Mouse (Mus musculus): ENCODE data around the gene Eef2. TPM values are rescaled to one million over a fixed set of nuclear protein-coding genes. Genes with fewer than 3 reads are reported as not detected.
A peak's percentile ranks its signal among the peaks of the same experiment; 100 is the strongest.
"Not testable (repeated sequence)": the region's sequence is repeated elsewhere in the genome, so short reads cannot be mapped to it uniquely, and the experiment has no call there.

The Eef2 gene
- polyA plus RNA-seq, 1 experiment from 2014 or later = 592 TPM

DNA sequence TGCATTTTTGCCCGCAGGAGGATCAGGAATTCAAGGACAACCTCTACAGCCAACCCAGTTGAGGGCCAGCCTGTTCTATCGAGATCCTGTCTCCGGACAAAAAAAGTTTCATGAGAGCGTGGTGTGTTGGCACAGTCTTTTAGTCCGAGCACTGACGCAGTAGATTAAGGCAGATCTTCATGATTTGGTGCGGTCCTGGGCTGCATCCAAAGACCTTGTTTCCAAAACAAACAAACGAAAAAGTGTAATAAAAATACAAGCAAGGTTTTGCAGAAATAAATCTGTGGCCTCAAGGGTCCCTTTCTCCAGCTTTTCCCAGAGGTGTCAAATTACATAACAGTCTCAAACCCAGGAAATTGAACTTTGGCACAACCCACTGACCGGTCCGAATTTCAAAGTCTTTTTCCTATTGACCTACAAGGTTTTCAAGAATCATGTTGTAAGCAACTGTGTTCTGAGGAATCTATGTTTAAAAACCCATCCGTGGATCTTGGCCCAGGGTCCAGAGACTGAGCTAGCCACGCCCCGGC lies 430 bp upstream of the Eef2 start:
- peak; percentile 17 for ATAC-seq (ENCODE audit: low FRiP score, low read depth)
- H3K36me3 ChIP-seq = peaks cover 37% of the 10 kb centered on the region
- no peaks in the 10 kb centered on the region for H3K9me3 ChIP-seq
- no peaks in the 10 kb centered on the region for H3K27me3 ChIP-seq
- H3K4me2 ChIP-seq (replicated peaks) = peak overlapping the region; percentile 92
- H3K27ac ChIP-seq = peak overlapping the region; percentile 95
- H3K4me3 ChIP-seq = peak overlapping the region; percentile 100
- H3K4me1 ChIP-seq = peaks cover 54% of the 10 kb centered on the region
- 3% methylated on average over 13 of the region's 13 CpGs for WGBS
- H3K9ac ChIP-seq = peak overlapping the region; percentile 51; the same call in 1 of the 2 replicates

DNA sequence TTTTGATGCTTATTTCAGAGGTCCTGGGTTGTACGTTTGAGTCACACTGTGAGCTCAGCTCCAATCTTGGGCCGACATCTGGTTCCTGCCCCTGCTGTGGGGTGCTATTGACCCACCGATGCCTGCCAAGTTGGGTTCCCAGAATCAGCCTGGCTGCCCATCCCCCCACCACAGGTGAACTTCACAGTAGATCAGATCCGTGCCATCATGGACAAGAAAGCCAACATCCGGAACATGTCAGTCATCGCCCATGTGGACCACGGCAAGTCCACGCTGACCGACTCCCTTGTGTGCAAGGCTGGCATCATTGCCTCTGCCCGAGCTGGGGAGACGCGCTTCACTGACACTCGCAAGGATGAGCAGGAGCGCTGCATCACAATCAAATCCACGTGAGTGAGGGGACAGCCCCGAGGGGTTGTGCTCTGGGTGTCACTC lies 1.1 kb downstream of the Eef2 start:
- Histone ChIP-seq H3K4me3 (peak overlapping the region; percentile 100), H3K4me2 (replicated peaks) (peak overlapping the region; percentile 92), H3K9ac (peak overlapping the region; percentile 100), H3K27me3 (no peaks in the 10 kb centered on the region), H3K27ac (peak overlapping the region; percentile 95), H3K36me3 (peaks cover 51% of the 10 kb centered on the region), H3K9me3 (no peaks in the 10 kb centered on the region), H3K4me1 (peaks cover 68% of the 10 kb centered on the region)
- 18% methylated on average over 16 of the region's 16 CpGs for WGBS
- ATAC-seq (ENCODE audit: low FRiP score, low read depth) = no peak

DNA sequence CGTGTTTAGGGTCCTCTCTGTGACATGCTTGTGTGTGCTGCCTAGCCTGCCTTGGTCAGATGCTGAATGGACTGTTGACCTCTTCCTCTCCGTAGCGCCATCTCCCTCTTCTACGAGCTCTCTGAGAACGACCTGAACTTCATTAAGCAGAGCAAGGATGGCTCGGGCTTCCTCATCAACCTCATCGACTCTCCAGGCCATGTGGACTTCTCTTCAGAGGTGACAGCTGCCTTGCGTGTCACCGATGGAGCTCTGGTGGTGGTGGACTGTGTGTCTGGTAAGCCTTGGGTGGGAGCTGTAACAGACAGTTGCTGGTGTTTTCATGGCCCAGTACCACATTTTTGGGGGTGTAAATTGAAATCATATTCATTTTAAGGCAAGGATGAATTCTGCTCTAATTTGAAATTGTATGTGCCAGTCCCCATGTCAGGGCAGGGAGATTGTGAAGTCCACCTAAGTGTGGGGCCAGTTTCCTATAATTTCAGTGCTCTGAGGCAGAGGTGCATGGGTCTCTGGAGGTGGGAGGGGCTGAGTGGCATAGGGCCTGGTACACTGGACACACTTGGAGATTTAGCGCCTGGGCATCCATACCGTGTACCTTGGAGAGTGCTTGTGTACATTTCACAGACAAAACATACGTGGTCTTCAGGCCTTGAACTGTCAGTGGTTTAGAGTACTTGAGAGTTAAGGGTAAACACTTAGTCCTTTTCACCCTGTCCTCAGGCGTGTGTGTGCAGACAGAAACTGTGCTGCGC lies 1.7 kb downstream of the Eef2 start:
- Histone ChIP-seq H3K9me3 (no peaks in the 10 kb centered on the region), H3K4me2 (replicated peaks) (peak overlapping the region; percentile 92), H3K36me3 (peaks cover 51% of the 10 kb centered on the region), H3K4me1 (peaks cover 67% of the 10 kb centered on the region), H3K27ac (no peak overlapping the region; the same call in 1 of the 2 replicates), H3K27me3 (no peaks in the 10 kb centered on the region), H3K4me3 (peak overlapping the region; percentile 100), H3K9ac (peak overlapping the region; percentile 100)
- no peak for ATAC-seq (ENCODE audit: low FRiP score, low read depth)
- WGBS = 67% methylated on average over 14 of the region's 14 CpGs

DNA sequence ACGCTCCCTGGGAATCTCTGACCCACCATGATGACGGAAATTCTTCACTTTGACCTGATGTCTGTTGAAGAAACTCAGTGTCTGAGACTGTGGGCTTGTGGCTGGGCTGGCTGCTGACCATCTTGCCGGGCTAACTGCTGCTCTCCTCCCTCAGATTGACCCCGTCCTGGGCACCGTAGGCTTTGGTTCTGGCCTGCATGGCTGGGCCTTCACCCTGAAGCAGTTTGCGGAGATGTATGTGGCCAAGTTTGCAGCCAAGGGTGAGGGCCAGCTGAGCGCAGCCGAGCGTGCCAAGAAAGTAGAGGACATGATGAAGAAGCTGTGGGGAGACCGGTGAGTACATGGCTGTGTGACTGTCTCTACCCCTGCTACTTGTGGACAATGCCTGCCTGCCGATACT lies 2.5 kb downstream of the Eef2 start:
- no peak overlapping the region; the same call in 1 of the 2 replicates for H3K27ac ChIP-seq
- no peaks in the 10 kb centered on the region for H3K27me3 ChIP-seq
- 93% methylated on average over 11 of the region's 11 CpGs for WGBS
- H3K4me3 ChIP-seq = peak overlapping the region; percentile 100; the same call in 1 of the 2 replicates
- H3K4me2 ChIP-seq (replicated peaks) = peak overlapping the region; percentile 92; the same call in 1 of the 2 replicates
- peak overlapping the region; percentile 100 for H3K9ac ChIP-seq
- H3K36me3 ChIP-seq = peaks cover 52% of the 10 kb centered on the region
- ATAC-seq (ENCODE audit: low FRiP score, low read depth) = no peak
- H3K9me3 ChIP-seq = no peaks in the 10 kb centered on the region
- H3K4me1 ChIP-seq = peaks cover 65% of the 10 kb centered on the region

DNA sequence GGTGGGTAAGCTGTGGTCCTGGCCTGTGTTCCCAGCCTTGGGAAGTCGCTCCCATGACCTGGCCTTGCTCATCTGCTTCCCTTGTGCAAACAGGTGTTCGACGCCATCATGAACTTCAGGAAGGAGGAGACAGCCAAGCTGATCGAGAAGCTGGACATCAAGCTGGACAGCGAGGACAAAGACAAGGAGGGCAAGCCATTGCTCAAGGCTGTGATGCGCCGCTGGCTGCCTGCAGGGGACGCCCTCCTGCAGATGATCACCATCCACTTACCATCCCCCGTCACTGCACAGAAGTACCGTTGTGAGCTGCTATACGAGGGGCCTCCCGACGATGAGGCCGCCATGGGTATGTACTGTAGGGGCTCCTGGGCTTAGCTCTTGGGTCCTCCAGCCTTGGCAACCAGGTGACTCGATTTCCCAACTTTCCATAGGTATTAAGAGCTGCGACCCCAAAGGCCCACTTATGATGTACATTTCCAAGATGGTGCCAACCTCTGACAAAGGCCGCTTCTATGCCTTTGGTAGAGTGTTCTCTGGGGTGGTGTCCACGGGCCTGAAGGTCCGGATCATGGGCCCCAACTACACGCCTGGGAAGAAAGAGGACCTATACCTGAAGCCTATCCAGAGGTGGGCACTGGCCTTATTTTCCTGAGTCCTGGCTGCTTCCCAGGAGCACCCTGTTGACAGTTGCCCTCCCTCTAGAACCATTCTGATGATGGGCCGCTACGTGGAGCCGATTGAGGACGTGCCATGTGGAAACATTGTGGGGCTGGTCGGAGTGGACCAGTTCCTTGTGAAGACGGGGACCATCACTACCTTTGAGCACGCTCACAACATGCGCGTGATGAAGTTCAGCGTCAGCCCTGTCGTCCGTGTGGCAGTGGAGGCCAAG lies 3.3 kb downstream of the Eef2 start:
- no peaks in the 10 kb centered on the region for H3K9me3 ChIP-seq
- no peak overlapping the region for H3K27ac ChIP-seq
- H3K4me2 ChIP-seq (replicated peaks) = no peak overlapping the region
- H3K9ac ChIP-seq = peak overlapping the region; percentile 100; the same call in 1 of the 2 replicates
- 92% methylated on average over 32 of the region's 32 CpGs for WGBS
- H3K27me3 ChIP-seq = no peaks in the 10 kb centered on the region
- no peak for ATAC-seq (ENCODE audit: low FRiP score, low read depth)
- H3K36me3 ChIP-seq = peaks cover 60% of the 10 kb centered on the region
- H3K4me3 ChIP-seq = peak overlapping the region; percentile 100; the same call in 1 of the 2 replicates
- peaks cover 65% of the 10 kb centered on the region for H3K4me1 ChIP-seq

DNA sequence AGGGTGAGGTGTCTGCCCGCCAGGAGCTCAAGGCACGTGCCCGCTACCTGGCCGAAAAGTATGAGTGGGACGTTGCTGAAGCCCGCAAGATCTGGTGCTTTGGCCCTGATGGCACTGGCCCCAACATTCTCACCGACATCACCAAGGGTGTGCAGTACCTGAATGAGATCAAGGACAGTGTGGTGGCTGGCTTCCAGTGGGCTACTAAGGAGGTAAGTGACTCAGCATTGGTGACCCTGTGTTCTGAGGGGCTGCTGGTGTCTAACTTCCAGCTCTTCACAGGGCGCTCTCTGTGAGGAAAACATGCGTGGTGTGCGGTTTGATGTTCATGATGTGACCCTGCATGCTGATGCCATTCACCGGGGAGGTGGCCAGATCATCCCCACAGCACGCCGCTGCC lies 4.5 kb downstream of the Eef2 start:
- no peaks in the 10 kb centered on the region for H3K27me3 ChIP-seq
- no peak overlapping the region for H3K9ac ChIP-seq
- no peak overlapping the region for H3K4me2 ChIP-seq (replicated peaks)
- WGBS = 92% methylated on average over 13 of the region's 13 CpGs
- H3K4me1 ChIP-seq = peaks cover 64% of the 10 kb centered on the region
- H3K4me3 ChIP-seq = no peak overlapping the region
- H3K9me3 ChIP-seq = no peaks in the 10 kb centered on the region
- H3K36me3 ChIP-seq = peaks cover 71% of the 10 kb centered on the region
- no peak overlapping the region for H3K27ac ChIP-seq
- no peak for ATAC-seq (ENCODE audit: low FRiP score, low read depth)

DNA sequence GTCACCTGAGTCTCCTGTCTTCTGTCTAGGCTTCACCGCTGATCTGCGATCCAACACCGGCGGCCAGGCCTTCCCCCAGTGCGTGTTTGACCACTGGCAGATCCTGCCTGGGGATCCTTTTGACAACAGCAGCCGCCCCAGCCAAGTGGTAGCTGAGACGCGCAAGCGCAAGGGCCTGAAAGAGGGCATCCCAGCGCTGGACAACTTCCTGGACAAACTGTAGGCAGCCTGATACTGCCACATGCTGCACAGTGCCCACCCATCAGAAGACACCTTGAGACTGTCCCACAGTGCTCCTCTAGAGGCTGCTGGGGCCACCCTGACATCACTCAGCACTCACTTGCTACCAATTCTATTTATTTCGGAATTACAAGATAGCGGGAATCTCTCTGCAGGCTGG lies 5.4 kb downstream of the Eef2 start:
- Histone ChIP-seq H3K36me3 (peaks cover 77% of the 10 kb centered on the region), H3K4me1 (peaks cover 64% of the 10 kb centered on the region)
- H3K4me3 ChIP-seq; H3K9me3 ChIP-seq; H3K9ac ChIP-seq; ATAC-seq (ENCODE audit: low FRiP score, low read depth); H3K27ac ChIP-seq; H3K27me3 ChIP-seq; H3K4me2 ChIP-seq (replicated peaks): not testable (repeated sequence)
- WGBS = 82% methylated on average over 12 of the region's 12 CpGs

DNA sequence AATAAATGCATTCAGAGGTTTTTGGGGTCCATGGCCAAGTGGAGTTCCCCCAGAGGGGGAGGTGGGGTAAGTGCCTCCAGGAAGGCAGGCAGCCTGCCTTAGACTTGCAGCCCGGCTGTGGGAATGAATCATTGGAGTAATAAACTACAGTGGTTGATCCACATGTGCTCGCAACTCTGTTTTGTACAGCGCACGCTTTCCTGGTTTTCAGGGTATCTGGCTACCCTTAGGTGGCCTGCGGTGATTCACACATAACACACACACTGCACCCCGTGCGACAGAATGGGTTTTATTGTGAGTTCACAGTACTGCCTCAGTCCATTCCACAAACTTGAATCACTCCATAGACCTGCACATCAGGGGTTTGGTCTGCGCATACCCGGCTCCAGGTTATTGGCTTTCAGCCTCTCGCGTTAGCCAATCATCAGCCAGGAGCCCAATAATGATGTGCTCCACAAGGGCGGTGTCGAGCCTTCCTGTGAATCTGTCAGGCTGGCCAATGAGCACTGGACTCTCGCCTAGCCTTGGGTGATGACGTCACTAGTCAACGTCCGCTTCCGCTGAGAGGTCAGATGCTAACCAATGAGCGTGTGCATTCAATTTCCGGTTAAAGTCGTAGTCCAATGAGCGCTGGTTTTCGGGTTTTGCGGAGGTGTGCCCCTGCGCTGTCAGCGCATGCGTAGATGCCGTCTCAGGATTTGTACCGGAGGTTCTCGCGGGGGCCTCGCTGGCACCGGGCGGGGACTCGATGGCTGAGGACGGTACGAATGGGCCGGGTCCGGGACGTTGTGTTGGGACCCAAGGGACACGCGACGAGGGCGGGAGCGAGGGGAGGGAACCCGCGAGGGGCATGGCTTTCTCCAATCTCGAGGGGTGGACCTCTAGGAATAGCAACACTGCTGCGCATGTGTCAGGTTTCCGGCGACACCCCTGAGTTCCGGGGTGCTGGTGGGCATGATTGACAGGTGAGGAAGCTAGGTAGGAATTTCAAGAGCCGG lies 6.2 kb downstream of the Eef2 start, which contains the start of gene Dapk3:
Gene Dapk3, plus strand, starts transcription at position 670 of the 998 bp plus-strand sequence.
- H3K27me3 ChIP-seq = no peaks in the 10 kb centered on the region
- H3K4me1 ChIP-seq = peaks cover 61% of the 10 kb centered on the region
- ATAC-seq (ENCODE audit: low FRiP score, low read depth) = peak; percentile 95

DNA sequence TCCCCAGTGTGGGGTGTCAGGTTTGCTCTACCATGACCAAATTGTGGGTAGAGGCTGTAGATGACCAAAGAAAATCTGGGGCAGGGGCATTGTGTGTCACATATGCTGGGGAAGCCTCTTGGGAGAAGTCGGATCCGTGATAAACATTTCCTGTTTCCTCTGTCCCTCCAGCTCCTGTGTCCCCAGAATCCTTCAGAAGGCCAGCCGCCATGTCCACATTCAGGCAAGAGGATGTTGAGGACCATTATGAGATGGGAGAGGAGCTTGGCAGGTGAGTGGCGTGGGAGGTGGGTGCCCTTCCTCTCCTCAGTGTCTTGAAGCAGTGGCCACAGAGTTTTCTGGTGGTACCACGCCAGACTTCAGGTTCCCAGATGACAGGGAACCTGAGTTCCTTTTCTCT lies 7.4 kb downstream of the Eef2 start, which contains the start of gene 4930442H23Rik:
Gene 4930442H23Rik, minus strand, starts transcription at position 45 of the 400 bp plus-strand sequence.
- no peaks in the 10 kb centered on the region for H3K9me3 ChIP-seq
- H3K4me2 ChIP-seq (replicated peaks) = peak within 1 kb of the TSS; percentile 74
- peaks cover 79% of the 10 kb centered on the region for H3K36me3 ChIP-seq
- H3K9ac ChIP-seq = peak within 1 kb of the TSS; percentile 76
- no peak for ATAC-seq (ENCODE audit: low FRiP score, low read depth)
- peak within 1 kb of the TSS; percentile 66; the same call in 1 of the 2 replicates for H3K27ac ChIP-seq
- H3K4me3 ChIP-seq = peak within 1 kb of the TSS; percentile 70
- peaks cover 49% of the 10 kb centered on the region for H3K4me1 ChIP-seq
- H3K27me3 ChIP-seq = no peaks in the 10 kb centered on the region
- WGBS = 90% methylated on average over 5 of the region's 5 CpGs

More for the DNA sequence above, 6.2 kb downstream of the Eef2 start, which contains the start of gene Dapk3:
- 3% methylated on average over 53 of the region's 53 CpGs for WGBS
- Histone ChIP-seq H3K9me3 (no peaks in the 10 kb centered on the region), H3K4me2 (replicated peaks) (peak within 1 kb of the TSS; percentile 74), H3K36me3 (peaks cover 82% of the 10 kb centered on the region), H3K9ac (peak within 1 kb of the TSS; percentile 76), H3K27ac (peak within 1 kb of the TSS; percentile 66; the same call in 1 of the 2 replicates), H3K4me3 (peak within 1 kb of the TSS; percentile 70)

DNA sequence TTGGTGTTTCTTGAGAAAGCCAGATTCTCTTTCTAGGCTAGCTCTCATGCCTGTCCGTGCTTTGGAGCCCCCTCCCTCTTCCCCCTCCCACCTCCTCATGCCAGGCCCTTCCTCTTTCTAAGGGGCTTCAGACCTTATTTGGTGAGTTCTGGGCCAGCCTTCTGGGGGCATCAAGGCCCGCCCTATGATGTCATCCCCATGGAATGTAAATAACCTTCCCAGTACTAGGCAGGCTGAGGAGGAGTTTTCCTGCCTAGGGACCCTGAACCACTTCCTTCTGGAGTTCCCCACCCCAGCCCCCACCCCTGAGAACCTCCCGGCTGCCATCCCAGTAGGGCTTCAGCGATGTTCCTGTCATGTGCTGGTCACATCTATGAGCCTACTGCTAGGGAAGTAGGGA lies 8.3 kb downstream of the Eef2 start:
- ATAC-seq (ENCODE audit: low FRiP score, low read depth) = no peak
- Histone ChIP-seq H3K27me3 (no peaks in the 10 kb centered on the region), H3K4me1 (peaks cover 41% of the 10 kb centered on the region), H3K4me2 (replicated peaks) (0 out of 2 replicates have a peak overlapping the region, but pooled peaks have one; percentile 9), H3K9me3 (no peaks in the 10 kb centered on the region), H3K36me3 (peaks cover 75% of the 10 kb centered on the region), H3K27ac (peak overlapping the region; percentile 48; the same call in 1 of the 2 replicates), H3K4me3 (0 out of 2 replicates have a peak overlapping the region, but pooled peaks have one; percentile 7), H3K9ac (0 out of 2 replicates have a peak overlapping the region, but pooled peaks have one; percentile 31)
- 45% methylated on average over 4 of the region's 4 CpGs for WGBS
